Mouse (Mus musculus): Measurements from ENCODE around the gene Trp53rkb. TPM values are rescaled to one million over a fixed set of nuclear protein-coding genes. Genes with fewer than 3 reads are reported as not detected.

Gene Trp53rkb
- polyA plus RNA-seq, 1 experiment: 7.7 TPM

- 60% methylated on average over 3 of the region's 3 CpGs for WGBS
- Histone ChIP-seq H3K27ac (ENCODE audit: insufficient read depth, low read length) (no peak overlapping the region), H3K4me3 (replicated peaks; ENCODE audit: insufficient read depth, low read depth, low read length) (no peak overlapping the region), H3K27me3 (ENCODE audit: control insufficient read depth, insufficient read depth, low read length) (no peaks in the 10 kb centered on the region; the same call in 1 of the 2 replicates), H3K4me1 (ENCODE audit: control insufficient read depth, insufficient read depth, low read length) (no peaks in the 10 kb centered on the region)
- no peak for TF ChIP-seq CTCF (IDR thresholded peaks at IDR 0.05; ENCODE audit: borderline replicate concordance, insufficient read depth, low read depth, low read length)
- TF ChIP-seq POLR2A (IDR thresholded peaks at IDR 0.05; ENCODE audit: borderline replicate concordance, insufficient read depth, low read length): no peak
- no peak for DNase-seq
Measured at GRCm38 (mm10) chr2:166757969-166758368, 34.4 kb upstream of the Trp53rkb start.

GRCm38 (mm10) chr2:166764051-166764450 lies 28.3 kb upstream of the Trp53rkb start:
- H3K4me3 ChIP-seq (replicated peaks; ENCODE audit: insufficient read depth, low read depth, low read length): no peak overlapping the region
- H3K27me3 ChIP-seq (ENCODE audit: control insufficient read depth, insufficient read depth, low read length): no peaks in the 10 kb centered on the region
- H3K4me1 ChIP-seq (ENCODE audit: control insufficient read depth, insufficient read depth, low read length): no peaks in the 10 kb centered on the region
- TF ChIP-seq POLR2A (IDR thresholded peaks at IDR 0.05; ENCODE audit: borderline replicate concordance, insufficient read depth, low read length) (no peak), CTCF (IDR thresholded peaks at IDR 0.05; ENCODE audit: borderline replicate concordance, insufficient read depth, low read depth, low read length) (no peak)
- no peak overlapping the region for H3K27ac ChIP-seq (ENCODE audit: insufficient read depth, low read length)
- 30% methylated on average over 5 of the region's 5 CpGs for WGBS
- no peak for DNase-seq

- no peaks in the 10 kb centered on the region for H3K4me1 ChIP-seq (ENCODE audit: control insufficient read depth, insufficient read depth, low read length)
- no peak for DNase-seq
- H3K4me3 ChIP-seq (replicated peaks; ENCODE audit: insufficient read depth, low read depth, low read length): no peak overlapping the region
- H3K27ac ChIP-seq (ENCODE audit: insufficient read depth, low read length): no peak overlapping the region
- 77% methylated on average over 9 of the region's 9 CpGs for WGBS
- no peaks in the 10 kb centered on the region for H3K27me3 ChIP-seq (ENCODE audit: control insufficient read depth, insufficient read depth, low read length)
- TF ChIP-seq POLR2A (IDR thresholded peaks at IDR 0.05; ENCODE audit: borderline replicate concordance, insufficient read depth, low read length) (no peak), CTCF (IDR thresholded peaks at IDR 0.05; ENCODE audit: borderline replicate concordance, insufficient read depth, low read depth, low read length) (no peak)
Measured at GRCm38 (mm10) chr2:166767591-166767990, 24.7 kb upstream of the Trp53rkb start.

- no peak for TF ChIP-seq POLR2A (IDR thresholded peaks at IDR 0.05; ENCODE audit: borderline replicate concordance, insufficient read depth, low read length)
- TF ChIP-seq CTCF (IDR thresholded peaks at IDR 0.05; ENCODE audit: borderline replicate concordance, insufficient read depth, low read depth, low read length): no peak
- DNase-seq: no peak
- H3K4me1 ChIP-seq (ENCODE audit: control insufficient read depth, insufficient read depth, low read length): no peaks in the 10 kb centered on the region
- 61% methylated on average over 11 of the region's 11 CpGs for WGBS
- H3K27ac ChIP-seq (ENCODE audit: insufficient read depth, low read length): no peak overlapping the region
- no peaks in the 10 kb centered on the region for H3K27me3 ChIP-seq (ENCODE audit: control insufficient read depth, insufficient read depth, low read length)
- H3K4me3 ChIP-seq (replicated peaks; ENCODE audit: insufficient read depth, low read depth, low read length): no peak overlapping the region
Measured at GRCm38 (mm10) chr2:166771396-166771795, 20.9 kb upstream of the Trp53rkb start.

GRCm38 (mm10) chr2:166773587-166773986 lies 18.7 kb upstream of the Trp53rkb start:
- Histone ChIP-seq H3K4me1 (ENCODE audit: control insufficient read depth, insufficient read depth, low read length) (no peaks in the 10 kb centered on the region), H3K27ac (ENCODE audit: insufficient read depth, low read length) (no peak overlapping the region), H3K27me3 (ENCODE audit: control insufficient read depth, insufficient read depth, low read length) (no peaks in the 10 kb centered on the region), H3K4me3 (replicated peaks; ENCODE audit: insufficient read depth, low read depth, low read length) (no peak overlapping the region)
- no peak for DNase-seq
- TF ChIP-seq POLR2A (IDR thresholded peaks at IDR 0.05; ENCODE audit: borderline replicate concordance, insufficient read depth, low read length) (no peak), CTCF (IDR thresholded peaks at IDR 0.05; ENCODE audit: borderline replicate concordance, insufficient read depth, low read depth, low read length) (no peak)
- WGBS: 63% methylated on average over 10 of the region's 10 CpGs

GRCm38 (mm10) chr2:166774275-166774674 lies 18.1 kb upstream of the Trp53rkb start:
- DNase-seq: no peak
- Histone ChIP-seq H3K4me1 (ENCODE audit: control insufficient read depth, insufficient read depth, low read length) (no peaks in the 10 kb centered on the region), H3K4me3 (replicated peaks; ENCODE audit: insufficient read depth, low read depth, low read length) (no peak overlapping the region), H3K27ac (ENCODE audit: insufficient read depth, low read length) (no peak overlapping the region), H3K27me3 (ENCODE audit: control insufficient read depth, insufficient read depth, low read length) (no peaks in the 10 kb centered on the region)
- TF ChIP-seq CTCF (IDR thresholded peaks at IDR 0.05; ENCODE audit: borderline replicate concordance, insufficient read depth, low read depth, low read length): no peak
- TF ChIP-seq POLR2A (IDR thresholded peaks at IDR 0.05; ENCODE audit: borderline replicate concordance, insufficient read depth, low read length): no peak
- 78% methylated on average over 10 of the region's 10 CpGs for whole genome bisulfite sequencing

- Histone ChIP-seq H3K27me3 (ENCODE audit: control insufficient read depth, insufficient read depth, low read length) (no peaks in the 10 kb centered on the region), H3K27ac (ENCODE audit: insufficient read depth, low read length) (no peak overlapping the region), H3K4me1 (ENCODE audit: control insufficient read depth, insufficient read depth, low read length) (no peaks in the 10 kb centered on the region), H3K4me3 (replicated peaks; ENCODE audit: insufficient read depth, low read depth, low read length) (no peak overlapping the region)
- no peak for TF ChIP-seq CTCF (IDR thresholded peaks at IDR 0.05; ENCODE audit: borderline replicate concordance, insufficient read depth, low read depth, low read length)
- TF ChIP-seq POLR2A (IDR thresholded peaks at IDR 0.05; ENCODE audit: borderline replicate concordance, insufficient read depth, low read length): no peak
- 70% methylated on average over 11 of the region's 11 CpGs for WGBS
- no peak for DNase-seq
Measured at GRCm38 (mm10) chr2:166775357-166775893, 16.9 kb upstream of the Trp53rkb start.

- Histone ChIP-seq H3K4me3 (replicated peaks; ENCODE audit: insufficient read depth, low read depth, low read length) (no peak overlapping the region), H3K27ac (ENCODE audit: insufficient read depth, low read length) (no peak overlapping the region), H3K4me1 (ENCODE audit: control insufficient read depth, insufficient read depth, low read length) (no peaks in the 10 kb centered on the region), H3K27me3 (ENCODE audit: control insufficient read depth, insufficient read depth, low read length) (no peaks in the 10 kb centered on the region)
- TF ChIP-seq POLR2A (IDR thresholded peaks at IDR 0.05; ENCODE audit: borderline replicate concordance, insufficient read depth, low read length) (no peak), CTCF (IDR thresholded peaks at IDR 0.05; ENCODE audit: borderline replicate concordance, insufficient read depth, low read depth, low read length) (no peak)
- 25% methylated on average over 1 of the region's 2 CpGs for WGBS
- no peak for DNase-seq
Measured at GRCm38 (mm10) chr2:166776272-166776671, 16.1 kb upstream of the Trp53rkb start.

Data from cerebellum, adult 2 months (tissue).